Mouse (Mus musculus) E14TG2a.4 (cell line): ENCODE measurements around the gene Tmem186.

Source experiments
- CTCF ChIP-seq: conservative IDR thresholded peaks from 2 replicates; pipeline ENCODE4 v1.5.1; 2014; ENCODE audit warnings: low read length
- POU5F1 ChIP-seq: IDR thresholded peaks from 2 replicates; pipeline ENCODE4 v1.6.1; 2014; ENCODE audit warnings: low read length, borderline replicate concordance

GRCm38 (mm10) chr16:8656256-8656655 lies 18.7 kb upstream of the Tmem186 start:
- no peak for TF ChIP-seq CTCF
- no peak for TF ChIP-seq POU5F1
